Mouse (Mus musculus): ENCODE measurements around the gene Pbx1.

DNA sequence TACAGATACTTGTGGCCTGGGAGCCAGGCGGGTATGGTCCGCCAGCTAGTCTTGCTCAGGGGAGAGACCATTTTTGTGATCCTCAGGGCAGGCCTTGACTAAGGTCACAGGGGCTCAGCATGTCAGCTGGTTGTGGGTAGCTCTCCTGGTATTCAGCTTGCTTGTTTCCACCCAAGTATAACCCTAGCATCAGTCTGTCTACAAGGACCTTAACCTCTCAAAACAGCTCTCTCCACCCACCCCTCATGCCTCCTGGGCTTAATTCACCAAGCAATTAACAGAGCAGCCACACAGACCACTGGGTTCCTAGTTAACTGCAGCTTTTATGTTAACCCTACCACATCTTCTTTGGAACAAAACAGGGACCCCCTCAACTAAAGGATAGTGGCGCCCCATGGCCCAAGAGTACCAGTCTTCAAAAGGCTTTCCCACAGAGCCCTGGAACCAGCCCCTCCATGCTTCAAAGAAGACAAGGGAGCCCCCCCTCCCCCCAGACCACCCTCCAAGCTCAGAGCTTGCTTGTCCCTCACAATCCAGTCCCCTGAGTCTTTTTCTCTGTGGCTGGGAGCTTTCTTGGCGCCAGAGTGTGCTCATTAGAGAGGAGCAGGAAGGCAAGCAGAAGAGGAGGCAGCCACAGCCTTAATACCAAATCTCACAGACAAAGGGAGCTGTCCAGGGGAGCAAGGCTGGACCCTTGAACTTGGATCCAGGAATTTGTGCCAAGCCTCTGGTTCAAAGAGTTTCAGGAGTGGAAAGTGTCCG lies 48.1 kb downstream of the Pbx1 start:
- TF ChIP-seq CTCF (IDR thresholded peaks at IDR 0.05; ENCODE audit: control insufficient read depth, insufficient read depth, low read length) (no peak), POLR2A (IDR thresholded peaks at IDR 0.05; ENCODE audit: borderline replicate concordance, control insufficient read depth, low read depth, low read length) (no peak)
